Mouse (Mus musculus) limb, embryonic 15.5 days (tissue): Measurements from ENCODE around the gene Dnah5. TPM values are rescaled to one million over a fixed set of nuclear protein-coding genes. Genes with fewer than 3 reads are reported as not detected.
"Not testable (repeated sequence)": the region's sequence is repeated elsewhere in the genome, so short reads cannot be mapped to it uniquely, and the experiment has no call there.

ENCODE experiments used
- ATAC-seq: fragments of 200-750 bp; cut with Nextera tagmentation; 2 replicates; pipeline ENCODE4 v1.8.0; 2017; ENCODE audit warnings: low read depth, moderate TSS enrichment; ENCODE audit not compliant: insufficient number of reproducible peaks, low FRiP score, low TSS enrichment
- H3K27ac ChIP-seq: fragments of 300-500 bp; sonication (generic); 2 replicates; pipeline ENCODE4 v1.5.1; 2015; ENCODE audit warnings: moderate library complexity, mild to moderate bottlenecking, inconsistent platforms
- H3K27me3 ChIP-seq: fragments of 300-500 bp; sonication (generic); 2 replicates; pipeline ENCODE4 v1.6.1; 2015; ENCODE audit warnings: inconsistent platforms
- H3K36me3 ChIP-seq: fragments of 300-500 bp; sonication (generic); 2 replicates; pipeline ENCODE4 v1.6.1; 2015; ENCODE audit warnings: inconsistent platforms
- H3K4me1 ChIP-seq: fragments of 300-500 bp; sonication (generic); 2 replicates; pipeline ENCODE4 v1.6.1; 2015; ENCODE audit warnings: inconsistent platforms
- H3K4me2 ChIP-seq: fragments of 300-500 bp; sonication (generic); 2 replicates; pipeline ENCODE4 v1.6.1; 2015; ENCODE audit warnings: mild to moderate bottlenecking, inconsistent platforms
- H3K4me3 ChIP-seq: fragments of 300-500 bp; sonication (generic); 2 replicates; pipeline ENCODE4 v1.5.1; 2015; ENCODE audit warnings: mild to moderate bottlenecking, inconsistent platforms
- H3K9ac ChIP-seq: fragments of 300-500 bp; sonication (generic); 2 replicates; pipeline ENCODE4 v1.6.1; 2015; ENCODE audit warnings: inconsistent platforms
- H3K9me3 ChIP-seq: fragments of 300-500 bp; sonication (generic); 2 replicates; pipeline ENCODE4 v1.6.1; 2016; ENCODE audit warnings: inconsistent platforms
- WGBS: fragments of 180-500 bp; shearing (Covaris S2); methylation state at CpG from one replicate; pipeline ENCODE4 v1.1.7; 2015; 5-methylcytosine and 5-hydroxymethylcytosine counted together
- polyA plus RNA-seq: library from polyadenylated mRNA; unstranded; fragments of >200 nt; fragmentation: Nextera tagmentation; extraction: Ambion mirVana; gene quantifications from 2 replicates; pipeline ENCODE4 v1.2.1, GENCODE M21; 2015

The Dnah5 gene
- polyA plus RNA-seq, 1 experiment from 2014 or later = 0.04 TPM

GRCm38 (mm10) chr15:28393723-28394122 lies 190.2 kb downstream of the Dnah5 start:
- not testable (repeated sequence) for H3K4me2 ChIP-seq, H3K9me3 ChIP-seq, H3K27me3 ChIP-seq, H3K9ac ChIP-seq, ATAC-seq, H3K4me1 ChIP-seq, H3K27ac ChIP-seq, H3K4me3 ChIP-seq, H3K36me3 ChIP-seq

DNA sequence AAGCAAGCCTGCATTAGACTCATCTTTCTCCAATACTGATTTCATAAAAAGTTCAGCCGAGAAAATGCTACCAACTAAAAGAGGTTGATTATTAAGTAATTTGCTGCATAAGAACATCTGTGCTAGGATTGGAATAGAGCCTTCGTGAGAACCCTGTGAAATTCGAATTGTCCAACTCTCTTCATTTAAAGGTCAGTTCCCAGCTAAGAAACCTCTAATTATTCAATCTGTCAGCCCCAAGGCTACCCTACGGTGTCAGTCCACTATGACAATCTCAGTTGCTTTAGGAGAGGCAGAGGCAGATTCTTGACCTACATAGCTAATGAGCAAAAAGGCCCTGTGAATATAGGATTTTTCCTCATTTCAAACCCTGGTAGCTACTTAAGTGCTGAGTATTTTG lies 191.9 kb downstream of the Dnah5 start:
- H3K36me3 ChIP-seq = no peaks in the 10 kb centered on the region
- no peak for ATAC-seq
- no peak overlapping the region for H3K4me2 ChIP-seq
- H3K4me1 ChIP-seq = no peaks in the 10 kb centered on the region
- no peaks in the 10 kb centered on the region for H3K27me3 ChIP-seq
- WGBS = 68% methylated on average over 4 of the region's 4 CpGs
- H3K9ac ChIP-seq = no peak overlapping the region
- H3K9me3 ChIP-seq = no peaks in the 10 kb centered on the region
- H3K27ac ChIP-seq = no peak overlapping the region
- H3K4me3 ChIP-seq = no peak overlapping the region

- ATAC-seq = no peak
- Histone ChIP-seq H3K36me3 (no peaks in the 10 kb centered on the region), H3K9me3 (no peaks in the 10 kb centered on the region), H3K27ac (no peak overlapping the region), H3K4me3 (no peak overlapping the region), H3K27me3 (no peaks in the 10 kb centered on the region), H3K4me2 (no peak overlapping the region), H3K9ac (no peak overlapping the region), H3K4me1 (no peaks in the 10 kb centered on the region)
- 88% methylated on average over 1 of the region's 1 CpGs for WGBS
Observed at GRCm38 (mm10) chr15:28398472-28398871, 194.9 kb downstream of the Dnah5 start.

DNA sequence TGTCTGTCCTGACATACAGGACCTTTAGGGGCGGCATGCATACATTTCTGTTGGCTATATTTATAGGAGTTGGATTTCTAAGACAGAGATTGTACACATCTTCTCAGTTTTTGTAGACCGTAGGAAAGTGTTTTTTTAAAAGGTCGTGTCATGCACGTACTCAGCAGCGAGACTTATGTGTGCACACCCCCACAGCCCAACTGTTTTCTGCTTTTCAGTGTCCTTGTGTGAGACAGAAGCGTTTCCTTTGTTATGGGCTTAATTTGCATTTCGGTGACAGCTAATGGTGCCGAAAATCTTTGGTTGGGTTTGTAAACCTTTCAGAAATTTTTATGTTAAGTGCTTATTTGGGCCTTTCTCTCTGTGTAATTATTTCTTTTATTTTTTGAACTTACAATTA lies 195.7 kb downstream of the Dnah5 start:
- H3K4me1 ChIP-seq = no peaks in the 10 kb centered on the region
- H3K4me2 ChIP-seq = no peak overlapping the region
- no peaks in the 10 kb centered on the region for H3K36me3 ChIP-seq
- ATAC-seq = no peak
- no peaks in the 10 kb centered on the region for H3K27me3 ChIP-seq
- no peak overlapping the region for H3K27ac ChIP-seq
- H3K9ac ChIP-seq = no peak overlapping the region
- WGBS = 86% methylated on average over 8 of the region's 8 CpGs
- no peaks in the 10 kb centered on the region for H3K9me3 ChIP-seq
- H3K4me3 ChIP-seq = no peak overlapping the region

DNA sequence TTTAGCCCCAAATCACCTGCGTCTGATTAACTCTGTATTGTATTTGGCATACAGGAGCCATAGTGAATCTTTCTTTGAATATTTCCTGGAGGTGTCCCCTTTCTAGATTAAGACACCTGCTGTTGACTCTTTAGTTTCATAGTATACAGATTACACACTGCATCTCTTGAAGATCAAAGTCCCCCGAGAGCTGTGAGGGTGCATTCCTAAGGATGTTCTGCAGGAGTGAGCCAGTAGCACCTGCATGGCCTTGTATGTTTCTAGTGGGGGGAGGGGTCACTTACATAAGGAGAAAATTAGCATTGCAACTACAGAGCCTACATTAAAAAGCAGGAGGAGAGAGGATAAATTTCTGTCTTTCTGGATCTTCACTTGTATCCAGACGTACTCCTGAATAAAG lies 201.1 kb downstream of the Dnah5 start:
- ATAC-seq = no peak
- 48% methylated on average over 3 of the region's 3 CpGs for WGBS

GRCm38 (mm10) chr15:28405136-28405535 lies 201.6 kb downstream of the Dnah5 start:
- Histone ChIP-seq H3K27ac (no peak overlapping the region), H3K27me3 (no peaks in the 10 kb centered on the region), H3K36me3 (no peaks in the 10 kb centered on the region), H3K4me1 (no peaks in the 10 kb centered on the region), H3K9ac (no peak overlapping the region), H3K4me3 (no peak overlapping the region), H3K9me3 (no peaks in the 10 kb centered on the region), H3K4me2 (no peak overlapping the region)
- ATAC-seq = no peak
- WGBS = 29% methylated on average over 2 of the region's 2 CpGs

More for the DNA sequence above, 201.1 kb downstream of the Dnah5 start:
- Histone ChIP-seq H3K4me2 (no peak overlapping the region), H3K4me3 (no peak overlapping the region), H3K36me3 (no peaks in the 10 kb centered on the region), H3K27me3 (no peaks in the 10 kb centered on the region), H3K4me1 (no peaks in the 10 kb centered on the region), H3K9ac (no peak overlapping the region), H3K27ac (no peak overlapping the region), H3K9me3 (no peaks in the 10 kb centered on the region)

GRCm38 (mm10) chr15:28439702-28440101 lies 236.2 kb downstream of the Dnah5 start:
- no peaks in the 10 kb centered on the region for H3K9me3 ChIP-seq
- ATAC-seq = 0 out of 2 replicates have a peak, but pooled peaks have one; percentile 55
- 0 out of 2 replicates have a peak overlapping the region, but pooled peaks have one; percentile 8 for H3K27ac ChIP-seq
- WGBS = 34% methylated on average over 4 of the region's 4 CpGs
- no peak overlapping the region for H3K4me3 ChIP-seq
- no peaks in the 10 kb centered on the region for H3K27me3 ChIP-seq
- H3K9ac ChIP-seq = no peak overlapping the region
- no peaks in the 10 kb centered on the region for H3K36me3 ChIP-seq
- H3K4me1 ChIP-seq = no peaks in the 10 kb centered on the region
- H3K4me2 ChIP-seq = no peak overlapping the region

DNA sequence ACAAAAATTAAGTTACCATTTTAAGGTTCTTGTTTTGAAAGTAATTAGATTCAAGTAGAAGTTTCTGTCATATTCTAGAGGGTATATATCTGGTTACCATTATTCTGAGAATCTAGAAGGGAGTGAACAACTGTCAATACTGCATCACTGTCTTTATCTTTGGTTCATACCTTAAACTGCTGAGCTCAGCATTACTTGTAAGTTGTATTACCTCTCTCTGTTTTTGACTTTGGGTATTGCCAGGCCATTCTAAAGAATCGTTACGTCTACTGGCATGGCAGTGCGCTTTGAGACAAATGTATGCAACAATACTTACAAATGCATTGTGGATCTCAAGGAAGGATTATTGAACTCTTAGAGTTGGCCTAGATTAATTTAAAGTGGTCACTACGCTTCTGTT lies 240.9 kb downstream of the Dnah5 start:
- no peak for ATAC-seq
- Histone ChIP-seq H3K27me3 (no peaks in the 10 kb centered on the region), H3K9me3 (no peaks in the 10 kb centered on the region), H3K4me3 (no peak overlapping the region), H3K4me1 (no peaks in the 10 kb centered on the region), H3K4me2 (no peak overlapping the region), H3K27ac (no peak overlapping the region), H3K9ac (no peak overlapping the region), H3K36me3 (no peaks in the 10 kb centered on the region)
- 95% methylated on average over 4 of the region's 4 CpGs for WGBS

GRCm38 (mm10) chr15:28461091-28461778 lies 257.7 kb downstream of the Dnah5 start:
- not testable (repeated sequence) for H3K4me3 ChIP-seq, H3K9me3 ChIP-seq, ATAC-seq, H3K27me3 ChIP-seq, H3K36me3 ChIP-seq, H3K4me1 ChIP-seq, H3K27ac ChIP-seq, H3K9ac ChIP-seq, H3K4me2 ChIP-seq
- 82% methylated on average over 2 of the region's 2 CpGs for WGBS

GRCm38 (mm10) chr15:28466591-28467247 lies 263.2 kb downstream of the Dnah5 start:
- no peaks in the 10 kb centered on the region for H3K36me3 ChIP-seq
- no peak overlapping the region for H3K9ac ChIP-seq
- H3K4me2 ChIP-seq = no peak overlapping the region
- no peaks in the 10 kb centered on the region for H3K27me3 ChIP-seq
- H3K4me1 ChIP-seq = no peaks in the 10 kb centered on the region
- H3K27ac ChIP-seq = no peak overlapping the region
- WGBS = 85% methylated on average over 3 of the region's 3 CpGs
- H3K4me3 ChIP-seq = no peak overlapping the region
- ATAC-seq = no peak
- H3K9me3 ChIP-seq = no peaks in the 10 kb centered on the region

GRCm38 (mm10) chr15:28473749-28474390 lies 270.3 kb downstream of the Dnah5 start:
- 59% methylated on average over 6 of the region's 6 CpGs for WGBS

DNA sequence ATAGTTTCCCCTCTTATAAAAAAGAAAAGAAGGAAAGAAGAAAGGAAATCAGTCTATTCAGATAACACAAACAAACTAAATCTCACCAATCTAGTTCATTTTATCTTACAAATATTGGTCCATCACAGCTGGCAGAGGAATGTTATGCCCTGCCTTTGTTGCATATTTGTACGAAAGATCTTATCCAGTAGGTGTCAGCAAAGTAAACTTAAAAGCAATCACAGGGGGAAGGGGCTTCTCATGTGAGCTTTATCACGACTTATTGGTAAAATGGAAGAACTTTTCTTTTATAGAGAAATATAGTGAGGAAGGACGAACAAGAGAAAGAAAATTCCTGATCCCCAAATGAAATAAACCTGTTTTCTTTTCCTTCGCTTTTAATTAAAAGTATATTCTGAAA lies 299.3 kb downstream of the Dnah5 start:
- no peaks in the 10 kb centered on the region for H3K4me1 ChIP-seq
- 47% methylated on average over 4 of the region's 4 CpGs for WGBS

More at GRCm38 (mm10) chr15:28473749-28474390, 270.3 kb downstream of the Dnah5 start:
- no peaks in the 10 kb centered on the region for H3K27me3 ChIP-seq
- ATAC-seq = no peak
- H3K4me1 ChIP-seq = no peaks in the 10 kb centered on the region
- H3K4me2 ChIP-seq = no peak overlapping the region
- no peaks in the 10 kb centered on the region for H3K36me3 ChIP-seq
- H3K27ac ChIP-seq = no peak overlapping the region
- H3K9me3 ChIP-seq = no peaks in the 10 kb centered on the region
- no peak overlapping the region for H3K9ac ChIP-seq
- H3K4me3 ChIP-seq = no peak overlapping the region

More for the DNA sequence above, 299.3 kb downstream of the Dnah5 start:
- Histone ChIP-seq H3K4me3 (no peak overlapping the region), H3K9ac (no peak overlapping the region), H3K9me3 (no peaks in the 10 kb centered on the region), H3K36me3 (no peaks in the 10 kb centered on the region), H3K27me3 (no peaks in the 10 kb centered on the region), H3K27ac (no peak overlapping the region), H3K4me2 (no peak overlapping the region)
- ATAC-seq = no peak
